Mouse (Mus musculus) frontal cortex, postnatal 36 days (tissue): ENCODE results near the gene Hps4.

Experiments used
- DNase-seq, 2 experiments: peaks; one replicate each; pipeline ENCODE4 v3.0.0; 2022; ENCODE audit warnings: low spot score in 2 of 2

Gene Hps4

DNA sequence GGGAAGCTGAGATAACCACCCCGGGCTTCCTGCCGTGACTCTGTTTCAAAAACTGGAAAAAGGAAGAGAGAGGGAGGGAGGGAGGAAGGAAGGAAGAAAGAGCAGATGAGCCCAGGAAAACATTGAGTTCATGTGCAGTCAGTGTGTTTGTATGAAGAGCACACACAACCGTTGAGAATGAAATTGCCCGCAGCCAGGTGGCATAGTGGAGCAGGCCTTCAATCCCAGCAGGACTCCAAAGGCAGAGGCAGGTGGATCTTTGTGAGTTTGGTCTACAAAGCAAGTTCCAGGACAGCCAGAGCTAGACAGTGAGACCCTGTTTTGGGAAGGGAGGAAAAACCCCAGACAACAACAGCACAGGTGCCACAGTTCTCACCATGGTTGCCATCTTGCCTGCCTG is 24.5 kb downstream of the Hps4 start:
- no peak for DNase-seq

DNA sequence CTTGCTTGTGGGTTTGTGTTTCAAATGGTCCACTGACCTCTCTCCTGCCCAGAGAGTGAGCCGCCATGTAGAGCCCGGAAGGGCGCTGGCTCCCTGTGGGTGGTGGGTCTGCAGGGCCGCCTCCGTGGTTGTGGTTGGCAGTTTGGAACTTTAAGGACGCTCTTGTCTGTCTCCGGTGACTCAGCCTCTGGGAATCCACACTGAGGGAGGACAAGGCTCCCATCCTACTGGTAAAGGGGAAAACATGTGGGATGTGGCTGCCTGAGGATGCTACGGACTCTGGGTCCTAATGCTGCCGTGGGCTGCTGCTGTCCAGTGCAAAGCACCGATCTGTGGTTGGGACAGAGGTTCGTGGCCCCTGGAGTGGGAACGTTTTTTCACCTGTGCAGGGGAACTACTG is 25.0 kb downstream of the Hps4 start:
- DNase-seq, result no peak

DNA sequence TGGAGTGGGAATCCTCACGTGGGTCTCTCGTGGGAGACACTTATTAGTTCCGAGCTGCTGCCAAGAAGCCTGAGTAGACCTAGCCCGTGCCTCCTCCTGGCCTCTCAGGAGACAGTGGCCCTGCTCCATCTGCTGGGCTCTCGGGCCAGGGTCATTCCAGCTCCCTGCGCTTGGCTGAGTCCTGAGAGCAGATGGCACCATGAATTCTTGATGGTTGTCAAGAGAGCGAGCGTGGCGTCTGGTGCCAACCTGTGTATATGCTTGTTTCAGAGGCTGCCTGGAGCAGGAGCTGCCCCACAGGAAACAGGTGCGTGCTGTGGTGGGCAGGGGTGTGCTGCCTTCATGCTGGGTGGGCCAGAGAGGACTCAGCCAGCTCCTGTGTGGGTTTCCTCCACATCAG is 25.8 kb downstream of the Hps4 start:
- no peak for DNase-seq

DNA sequence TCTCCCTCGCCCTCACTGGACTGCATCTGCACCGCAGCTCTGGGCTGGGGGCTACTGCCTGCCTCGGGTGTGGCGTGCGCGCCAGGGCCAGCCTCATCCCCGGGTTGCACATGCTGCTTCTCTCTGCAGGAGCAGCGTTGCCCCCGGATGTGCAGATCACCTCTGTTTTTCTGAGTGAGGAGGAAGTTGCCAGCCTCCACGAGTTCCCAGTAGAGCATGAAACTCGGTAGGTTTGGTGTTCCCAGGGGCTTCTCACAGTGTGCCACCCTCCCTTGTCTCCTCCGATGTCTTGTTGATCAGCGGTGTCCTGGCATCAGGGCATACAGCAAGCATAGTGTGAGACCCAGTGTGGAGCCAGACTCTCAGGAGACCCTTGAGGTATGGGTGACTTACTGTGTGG is 26.4 kb downstream of the Hps4 start:
- DNase-seq, result no peak

DNA sequence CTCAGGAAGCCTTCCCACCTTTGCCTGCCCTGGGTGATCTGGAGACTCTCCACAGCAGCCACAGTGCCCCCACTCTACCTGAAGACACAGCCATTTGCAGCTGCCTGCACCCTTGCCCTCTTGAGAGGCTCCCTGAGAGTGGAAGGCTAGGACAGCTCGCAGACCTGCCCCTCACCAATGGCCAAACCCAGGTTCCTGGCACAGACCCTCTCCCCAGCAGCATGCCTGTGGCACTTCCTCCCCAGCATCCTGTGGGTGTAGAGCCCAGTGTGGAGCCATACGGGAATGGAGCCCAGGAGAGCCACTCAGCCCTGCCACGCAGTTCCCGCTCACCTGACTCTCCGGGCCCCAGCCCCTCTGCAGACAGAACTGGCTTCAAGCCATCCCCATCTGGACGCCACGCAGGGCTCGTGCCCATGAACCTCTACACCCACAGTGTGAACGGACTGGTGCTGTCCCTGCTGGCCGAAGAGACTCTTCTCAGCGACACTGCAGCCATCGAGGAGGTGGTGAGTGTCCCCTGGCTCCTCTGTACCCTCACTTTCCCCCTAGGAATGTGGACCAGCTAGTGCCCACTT is 27.4 kb downstream of the Hps4 start:
- DNase-seq, result no peak

DNA sequence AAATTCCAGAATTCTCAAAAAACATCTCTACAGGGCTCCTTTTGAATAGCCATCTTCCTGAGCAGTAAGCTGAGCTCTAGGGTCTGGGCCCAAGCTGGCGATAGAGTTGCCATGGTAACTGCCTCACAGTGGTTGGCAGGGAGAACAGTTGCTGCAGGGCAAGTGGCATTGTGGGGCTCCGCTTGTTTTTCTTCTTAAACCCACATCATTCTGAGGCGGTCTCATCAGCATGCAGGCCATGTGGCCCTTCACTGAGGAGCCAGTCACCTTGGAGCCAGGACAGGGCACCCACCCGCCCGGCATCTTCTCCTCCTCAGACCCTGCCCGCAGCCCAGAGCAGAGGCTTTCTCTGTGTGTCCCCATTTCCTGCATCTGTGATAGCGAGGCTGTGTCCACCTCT is 29.1 kb downstream of the Hps4 start:
- peak; percentile 70 to 84 for DNase-seq

DNA sequence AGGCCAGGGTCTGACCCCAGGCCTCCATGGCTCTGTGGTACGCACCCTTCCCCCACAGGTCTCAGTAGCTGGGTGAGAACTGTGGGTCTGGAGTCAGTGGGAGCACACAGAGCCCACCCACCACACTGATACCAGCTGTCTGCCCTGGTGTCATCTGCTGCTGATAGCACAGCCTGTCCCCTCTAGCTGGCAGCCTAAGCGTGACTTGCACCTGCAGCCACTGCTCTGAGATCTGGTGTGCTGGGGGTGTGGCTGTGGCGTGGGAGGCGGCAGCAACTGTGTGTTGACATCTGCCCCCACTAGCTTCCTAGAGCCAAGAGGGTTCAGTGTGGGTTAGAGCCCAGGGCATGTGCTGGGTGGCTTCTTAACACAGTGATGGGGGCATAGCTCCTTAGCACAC is 33.2 kb downstream of the Hps4 start:
- no peak for DNase-seq

DNA sequence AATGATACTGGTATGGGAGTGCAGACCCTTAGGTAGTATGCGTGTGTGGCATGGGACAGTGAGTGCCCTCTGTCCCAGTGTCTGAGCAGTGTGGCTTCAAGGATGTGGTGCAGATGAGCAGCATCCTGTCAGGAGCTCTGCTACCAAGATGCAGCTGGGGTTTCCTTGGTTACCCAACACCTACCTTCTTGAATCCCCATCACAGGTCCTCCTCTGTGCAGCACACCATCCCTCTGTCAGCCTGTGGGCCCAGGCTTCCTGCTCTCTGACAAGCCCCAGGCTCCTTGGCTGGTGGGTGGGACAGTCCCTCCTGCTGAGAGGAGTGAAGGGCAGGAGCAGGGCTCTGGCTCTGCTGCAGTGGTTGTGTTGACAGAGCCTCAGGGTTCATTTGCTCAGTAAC is 34.5 kb downstream of the Hps4 start:
- DNase-seq, result no peak

DNA sequence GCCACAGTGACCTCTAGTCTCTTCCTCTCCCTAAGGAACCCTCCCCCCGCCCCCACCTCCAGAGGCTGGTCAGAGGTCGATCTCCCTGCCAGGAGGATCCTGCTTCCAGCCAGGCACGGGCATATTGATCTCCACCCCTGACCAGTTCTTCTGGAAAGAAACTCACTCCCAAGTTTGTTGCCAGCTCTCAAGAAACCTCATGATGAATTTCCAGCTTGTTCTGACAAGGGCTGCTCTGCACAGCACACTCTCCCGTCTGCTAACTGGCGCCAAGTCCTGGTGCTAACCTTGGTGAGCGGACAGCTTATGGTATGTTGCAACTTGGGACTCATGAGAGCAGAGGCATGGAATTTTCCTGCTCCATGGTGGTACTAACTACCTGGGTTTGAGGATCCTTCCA is 35.8 kb downstream of the Hps4 start:
- no peak for DNase-seq

DNA sequence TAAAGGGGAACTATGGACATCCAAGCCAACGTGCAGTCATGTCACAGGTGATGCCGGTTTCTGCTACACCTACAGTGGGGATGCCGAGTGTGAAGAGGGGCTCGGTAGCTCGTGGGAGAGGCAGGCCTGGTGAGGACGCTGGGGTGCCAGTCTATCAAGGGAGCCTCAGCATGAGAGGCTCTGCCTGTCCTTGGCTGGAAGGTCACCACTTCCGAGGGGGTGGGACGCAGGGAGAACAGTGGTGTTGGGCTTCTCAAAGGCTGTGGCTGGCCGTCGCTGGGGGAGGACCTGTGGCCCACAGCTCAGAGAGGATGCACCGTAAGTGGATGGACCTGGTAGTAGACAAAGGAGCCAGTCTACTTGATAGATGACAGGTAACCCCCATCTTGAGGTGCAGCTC is 38.3 kb downstream of the Hps4 start:
- no peak for DNase-seq

DNA sequence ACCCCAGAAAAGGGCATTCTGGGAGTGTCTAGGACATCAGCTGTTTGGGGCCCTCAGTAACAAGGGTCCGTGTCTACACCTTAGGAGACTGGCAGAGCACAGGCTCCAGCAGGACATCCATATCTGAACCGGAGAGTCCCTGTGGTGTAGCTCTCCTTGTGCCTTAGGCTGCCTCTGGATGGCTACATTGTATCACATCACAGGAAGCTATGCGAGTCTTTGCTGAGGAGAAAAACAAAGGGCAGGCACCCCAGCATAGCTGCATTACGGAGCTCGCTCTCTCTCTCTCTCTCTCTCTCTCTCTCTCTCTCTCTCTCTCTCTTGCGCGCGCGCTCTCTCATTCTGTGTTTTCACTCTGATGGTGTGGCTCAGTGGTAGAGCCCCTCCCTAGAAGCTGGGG is 39.2 kb downstream of the Hps4 start:
- DNase-seq, result no peak

DNA sequence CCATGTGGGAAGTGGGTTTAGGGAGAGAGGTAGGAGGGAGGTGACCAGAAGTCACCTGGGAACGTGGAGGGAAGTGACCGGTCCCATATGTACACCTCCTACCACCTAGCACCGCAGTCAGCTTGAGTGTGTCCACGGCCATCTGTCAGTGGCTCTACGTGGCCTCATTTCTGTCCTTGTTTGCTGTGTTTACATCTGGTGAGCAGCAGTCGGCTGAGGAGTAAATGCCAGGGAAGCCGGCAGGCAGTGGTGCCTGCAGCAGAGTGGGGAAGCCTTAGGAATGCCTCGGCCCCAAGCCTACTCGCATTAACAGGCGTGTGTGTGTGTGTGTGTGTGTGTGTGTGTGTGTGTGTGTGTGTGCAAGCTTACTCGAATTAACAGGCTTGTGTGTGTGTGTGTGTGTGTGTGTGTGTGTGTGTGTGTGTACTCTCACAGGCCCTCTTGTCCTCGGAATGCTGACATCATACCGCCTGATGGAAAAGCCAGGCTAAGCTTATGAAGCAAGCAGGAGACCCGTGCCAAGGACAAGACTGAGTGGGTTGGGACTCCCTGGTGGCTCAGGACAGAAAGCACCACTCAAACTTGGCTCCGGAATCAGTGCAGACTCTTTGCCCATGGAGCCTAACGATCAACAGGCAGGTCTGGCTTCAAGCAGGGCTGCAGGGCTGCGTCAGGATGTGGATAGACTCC is 39.9 kb downstream of the Hps4 start:
- peak in 1 of 2 experiments; percentile 67 for DNase-seq

DNA sequence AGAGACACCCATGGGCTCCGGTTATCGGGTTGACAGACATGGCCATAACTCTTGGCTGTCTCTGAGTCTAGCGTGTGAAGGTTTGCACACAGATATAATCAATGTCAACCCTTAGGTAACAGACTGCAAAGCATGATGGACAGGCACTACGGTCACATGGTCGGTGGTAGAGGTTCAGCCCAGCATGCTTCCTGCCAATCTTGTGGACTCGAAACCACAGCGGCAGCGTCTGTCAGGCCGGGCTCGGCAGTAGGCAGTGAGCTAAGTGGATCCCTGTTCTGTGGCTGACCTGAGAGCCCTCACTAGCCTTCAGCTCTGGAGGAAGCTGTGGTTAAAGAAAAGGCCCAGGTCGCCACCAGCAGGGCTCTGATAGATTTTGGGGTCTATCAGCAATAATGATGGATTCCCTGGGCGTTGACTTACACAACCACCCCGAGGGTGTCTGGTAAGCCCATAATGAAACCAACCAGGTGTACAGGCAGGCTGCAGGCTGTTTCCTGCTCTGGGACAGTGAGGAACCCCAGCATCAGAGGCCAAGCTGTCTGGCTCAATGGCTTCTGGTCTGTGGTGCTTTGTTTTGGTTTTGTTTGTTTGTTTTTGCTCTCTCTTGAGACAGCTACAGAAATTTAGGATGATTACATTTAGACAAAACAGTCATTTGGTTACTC is 42.1 kb downstream of the Hps4 start:
- DNase-seq, result no peak

DNA sequence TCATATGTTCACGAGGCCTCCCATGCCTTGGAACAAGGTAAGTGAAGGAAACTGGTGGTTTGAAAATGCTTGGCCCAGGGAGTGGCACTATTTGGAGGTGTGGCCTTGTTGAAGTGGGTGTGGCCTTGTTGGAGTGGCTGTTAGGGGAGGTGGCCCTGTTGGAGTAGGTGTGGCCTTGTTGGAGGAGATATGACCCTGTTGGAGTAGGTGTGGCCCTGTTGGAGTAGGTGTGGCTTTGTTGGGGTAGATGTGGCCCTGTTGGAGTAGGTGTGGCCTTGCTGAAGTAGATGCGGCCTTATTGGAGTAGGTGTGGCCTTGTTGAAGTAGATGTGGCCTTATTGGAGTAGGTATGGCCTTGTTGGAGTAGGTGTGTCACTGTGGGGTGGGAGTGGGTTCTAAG is 43.1 kb downstream of the Hps4 start:
- DNase-seq, result no peak

DNA sequence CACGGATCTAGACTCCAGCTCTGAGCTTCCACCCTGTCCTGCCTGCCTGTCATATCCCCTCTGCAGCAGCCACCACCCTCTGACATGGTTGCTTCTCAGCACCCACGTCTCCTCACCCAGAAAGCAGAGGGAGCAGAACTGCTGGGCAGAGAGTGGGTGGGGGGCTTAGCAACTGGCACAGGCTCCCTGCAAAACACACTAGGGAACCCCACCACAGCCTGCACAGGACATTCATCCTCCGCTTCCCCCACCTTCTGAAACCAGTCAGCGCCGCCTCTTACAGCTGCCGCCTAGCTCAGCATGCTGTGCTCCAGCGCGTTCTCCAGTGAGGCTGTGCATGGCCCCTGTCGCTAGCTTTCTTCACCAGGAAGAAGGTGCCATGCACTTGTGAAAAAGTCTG is 46.5 kb downstream of the Hps4 start:
- DNase-seq, result peak in 1 of 2 experiments; percentile 53

DNA sequence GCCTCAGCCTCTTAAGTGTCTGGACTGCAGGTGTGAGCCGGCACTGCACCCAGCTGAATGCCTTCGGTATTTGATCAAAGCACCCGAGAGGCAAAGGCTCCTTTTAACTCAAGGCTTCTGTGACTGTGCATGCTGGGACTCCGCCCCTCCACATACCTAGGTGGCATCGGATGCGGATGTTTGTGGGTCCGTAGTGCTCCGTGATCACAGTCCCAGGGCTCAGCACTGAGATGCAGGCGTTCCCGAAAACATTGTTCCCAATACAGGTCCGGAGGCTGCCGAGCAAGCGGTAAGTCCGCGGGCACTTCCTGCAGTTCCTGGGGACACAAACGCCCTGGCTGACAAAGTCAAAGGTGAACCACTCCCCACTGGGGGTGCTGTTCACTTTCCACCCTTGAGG is 48.1 kb downstream of the Hps4 start:
- DNase-seq, result no peak

DNA sequence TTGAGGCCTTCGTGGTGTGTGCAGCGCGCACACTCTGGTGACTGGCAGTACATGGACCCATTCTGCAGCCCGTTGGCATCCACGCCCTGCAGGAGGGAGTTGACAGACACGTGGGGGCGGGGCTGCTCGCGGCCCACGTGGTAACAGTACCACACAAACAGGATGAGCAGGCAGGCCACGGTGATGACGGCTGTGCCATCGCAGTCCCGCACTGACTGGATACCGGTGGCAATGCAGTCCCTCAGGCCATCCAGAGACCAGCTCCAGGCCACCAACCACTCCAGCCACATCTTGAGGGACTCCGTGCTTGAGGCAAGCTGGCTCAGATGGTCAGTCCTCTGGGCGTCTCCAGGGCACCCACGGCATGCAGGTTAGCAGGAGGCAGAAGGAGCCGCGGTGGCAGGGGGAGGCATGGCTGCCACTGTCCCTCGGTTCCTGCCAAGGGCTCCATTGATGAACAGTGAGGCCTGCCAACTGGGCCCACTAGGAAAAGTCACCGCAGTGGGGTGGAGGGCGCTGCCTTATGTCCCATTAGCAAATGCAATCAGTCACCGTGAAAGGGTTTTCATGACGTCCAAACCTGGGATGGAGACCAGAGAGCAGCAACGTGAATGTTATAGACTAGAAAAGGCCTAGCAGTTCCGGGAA is 48.9 kb downstream of the Hps4 start:
- DNase-seq, result no peak

DNA sequence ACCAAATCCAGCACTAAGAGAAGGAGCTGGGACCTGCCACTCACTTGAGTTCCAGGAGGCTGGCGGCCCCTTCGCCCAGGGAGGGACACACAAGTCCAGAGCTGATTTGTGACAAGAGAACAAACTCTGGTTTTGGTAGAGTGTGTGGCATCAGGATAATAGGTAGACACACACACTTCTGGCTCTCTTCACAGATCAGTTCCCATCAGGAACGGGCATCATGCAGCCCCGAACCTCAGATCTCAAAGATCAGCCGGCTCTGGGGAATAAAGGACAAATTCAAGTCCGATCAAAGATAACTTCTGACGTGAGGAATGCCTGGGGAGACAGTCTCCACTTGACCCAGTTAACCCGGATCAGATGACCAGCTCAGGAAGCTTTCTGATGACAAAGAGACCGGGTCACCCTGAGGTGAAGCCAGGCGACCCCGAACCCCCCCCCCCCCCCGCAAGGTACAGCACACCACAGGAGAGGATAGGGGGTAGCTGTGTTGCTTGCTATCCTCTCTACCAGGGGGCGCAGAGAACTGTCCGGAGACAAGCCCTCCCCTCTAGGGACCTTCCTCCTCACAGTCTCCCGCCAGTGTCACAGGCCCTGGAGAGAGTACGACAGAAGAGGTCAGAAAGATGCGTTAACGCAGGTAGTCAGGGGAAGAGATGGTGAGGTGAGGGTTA is 51.0 kb downstream of the Hps4 start:
- no peak for DNase-seq

DNA sequence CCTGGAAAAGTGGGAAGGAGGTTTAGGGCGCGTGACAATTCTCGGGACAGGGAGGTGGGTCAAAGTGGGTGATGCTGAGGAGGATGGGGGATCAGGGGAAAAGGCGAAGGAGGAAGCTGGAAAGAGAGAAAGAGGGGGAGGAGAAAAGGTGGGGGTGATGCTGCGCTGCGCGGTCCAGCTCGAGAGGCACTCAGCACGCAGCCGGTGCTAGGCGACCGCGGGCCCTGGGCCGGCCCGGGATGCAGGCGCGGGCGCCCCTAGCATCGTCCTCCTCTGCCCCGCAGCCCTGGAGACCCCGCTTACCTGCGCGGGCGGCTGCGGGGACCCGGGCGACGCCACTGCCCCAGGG is 51.5 kb downstream of the Hps4 start:
- no peak for DNase-seq

DNA sequence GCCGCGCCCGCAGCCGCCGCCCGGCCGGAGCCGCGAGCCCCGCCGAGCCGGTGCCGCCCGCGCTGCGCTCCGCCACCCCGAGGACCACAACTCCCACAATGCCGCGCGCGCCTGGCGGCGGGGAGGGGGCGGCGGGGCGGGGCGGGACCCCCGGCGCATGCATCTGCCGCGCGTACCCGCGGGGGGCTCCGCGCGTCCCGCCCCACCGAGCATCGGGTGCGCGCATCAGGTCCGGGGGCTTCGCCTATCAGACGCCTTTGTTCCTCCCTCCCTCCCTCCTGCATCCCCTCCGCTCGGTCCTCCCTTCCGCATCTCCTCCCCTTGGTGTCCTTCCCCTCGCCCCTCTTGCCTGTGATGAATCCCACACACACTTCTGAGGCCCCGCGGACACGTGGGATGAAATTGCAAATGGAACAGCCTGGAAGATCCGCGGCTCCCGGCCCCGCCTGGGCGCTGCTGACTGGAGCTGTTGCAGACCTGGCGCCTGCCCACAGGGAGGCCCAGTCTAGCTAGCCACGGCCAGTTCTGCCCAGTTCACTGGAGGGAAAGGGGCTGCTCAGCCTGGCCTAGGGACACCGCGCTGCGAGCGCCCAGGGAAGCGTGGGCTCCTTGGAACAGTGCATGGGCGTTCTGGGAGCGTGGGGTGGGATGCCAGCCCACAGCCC is 52.0 kb downstream of the Hps4 start, which contains the start of gene Asphd2:
Asphd2 (minus strand) TSS at position 88 of the 665 bp plus-strand sequence.
- peak; percentile 84 to 90 for DNase-seq

DNA sequence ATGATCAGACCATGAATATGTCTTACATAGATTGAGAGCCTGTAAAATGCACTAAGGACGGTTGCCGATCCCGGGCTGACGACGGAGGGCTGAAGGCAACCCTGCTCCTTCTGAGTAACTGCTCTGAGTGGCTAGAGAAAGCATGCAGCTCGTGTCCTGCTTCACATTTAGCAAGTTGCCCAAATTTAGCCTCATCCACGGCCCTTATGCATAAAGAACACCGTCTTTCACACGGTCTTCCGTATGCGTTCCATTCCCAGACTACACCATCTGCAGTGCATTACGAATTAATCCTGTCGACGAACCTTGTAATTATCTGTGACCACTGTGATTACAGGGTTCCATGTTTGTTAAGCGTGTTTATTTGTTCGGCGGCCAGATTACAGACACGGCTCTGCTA is 53.2 kb downstream of the Hps4 start:
- DNase-seq, result no peak

DNA sequence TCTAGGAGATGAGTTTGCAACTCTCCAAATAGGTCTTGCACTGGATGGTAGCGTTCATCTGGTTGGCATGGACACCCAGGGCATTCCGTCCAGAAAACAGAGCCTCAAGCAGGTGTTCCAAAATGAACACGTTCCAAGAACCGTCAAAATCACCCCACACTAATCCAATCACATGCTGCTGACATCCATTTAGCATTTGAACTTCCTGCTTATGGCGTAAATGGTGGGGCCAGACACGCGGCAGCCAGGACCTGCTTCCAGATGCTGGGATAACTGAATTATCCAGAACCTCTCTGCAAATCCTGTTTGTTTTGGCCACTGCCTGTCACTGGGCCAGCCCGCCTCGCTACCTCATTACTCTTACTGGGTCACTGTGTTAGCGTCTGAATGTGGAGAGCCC is 56.4 kb downstream of the Hps4 start:
- no peak for DNase-seq
